Mouse (Mus musculus): ENCODE measurements around the gene Fbxw10. TPM values are rescaled to one million over a fixed set of nuclear protein-coding genes. Genes with fewer than 3 reads are reported as not detected.

Fbxw10 gene
- polyA plus RNA-seq (2015; fragmentation: Nextera tagmentation; extraction: Ambion mirVana): 0.19 and 0.55 TPM in 2 replicates

DNA sequence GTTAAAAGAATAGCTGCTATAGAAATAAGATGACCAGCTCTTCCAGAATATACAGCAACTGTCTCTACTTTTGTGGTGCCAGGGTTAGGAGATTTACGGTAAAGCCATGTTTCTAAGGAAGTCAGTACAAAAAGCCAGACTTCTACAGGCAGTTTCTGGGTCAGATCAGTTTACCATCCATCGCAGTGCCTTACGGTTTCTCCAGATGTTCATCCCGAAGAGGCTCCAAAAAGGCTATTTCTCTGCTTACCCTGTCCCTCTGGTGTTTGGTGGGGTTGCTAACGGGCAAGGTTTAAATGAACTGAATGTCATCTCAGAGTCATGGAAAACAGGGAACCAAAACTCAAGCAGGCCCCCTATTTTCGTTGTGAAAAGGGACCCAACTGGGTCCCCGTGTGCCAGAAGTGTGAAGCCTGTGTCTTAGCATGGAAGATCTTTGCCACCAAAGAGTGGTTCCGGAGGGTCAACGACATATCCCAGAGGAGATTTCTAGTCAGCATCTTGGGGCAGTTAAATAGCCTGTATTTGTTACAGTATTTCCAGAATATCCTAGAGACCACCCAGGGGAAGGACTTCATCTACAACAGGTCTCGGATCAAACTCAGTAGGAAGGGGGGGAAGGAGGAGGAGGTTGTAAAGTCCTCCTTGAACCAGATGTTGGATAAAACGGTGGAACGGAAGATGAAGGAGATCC, at the start of gene Fbxw10:
Gene Fbxw10 (plus strand): TSS at position 109 of the 694 bp plus-strand sequence.
- H3K4me3 ChIP-seq (replicated peaks): peak within 1 kb of the TSS; percentile 16; the same call in 1 of the 2 replicates
- H3K27me3 ChIP-seq (replicated peaks): no peaks in the 10 kb centered on the region
- 32% methylated on average over 12 of the region's 12 CpGs for WGBS
- H3K9ac ChIP-seq (replicated peaks): no peak within 1 kb of the TSS
- ATAC-seq (ENCODE audit: low FRiP score): no peak
- H3K4me2 ChIP-seq: peak within 1 kb of the TSS; percentile 31
- 0 out of 2 replicates have a peak, but pooled peaks cover 3% of the 10 kb centered on the region for H3K4me1 ChIP-seq
- 0 out of 2 replicates have a peak within 1 kb of the TSS, but pooled peaks have one; percentile 2 for H3K27ac ChIP-seq (replicated peaks)
- H3K9me3 ChIP-seq (replicated peaks): no peaks in the 10 kb centered on the region
- no peaks in the 10 kb centered on the region for H3K36me3 ChIP-seq

- Histone ChIP-seq H3K36me3 (no peaks in the 10 kb centered on the region), H3K27ac (replicated peaks) (no peak overlapping the region), H3K4me2 (no peak overlapping the region), H3K4me1 (no peaks in the 10 kb centered on the region), H3K9me3 (replicated peaks) (no peaks in the 10 kb centered on the region), H3K4me3 (replicated peaks) (no peak overlapping the region), H3K9ac (replicated peaks) (no peak overlapping the region), H3K27me3 (replicated peaks) (no peaks in the 10 kb centered on the region)
- WGBS: 60% methylated on average over 13 of the region's 13 CpGs
- ATAC-seq (ENCODE audit: low FRiP score): no peak
Measured at GRCm38 (mm10) chr11:62804119-62804518, 42.8 kb upstream of the Fbxw10 start.

- Histone ChIP-seq H3K27me3 (replicated peaks) (no peaks in the 10 kb centered on the region), H3K9me3 (replicated peaks) (no peaks in the 10 kb centered on the region), H3K36me3 (no peaks in the 10 kb centered on the region), H3K4me3 (replicated peaks) (no peak overlapping the region), H3K4me2 (no peak overlapping the region), H3K9ac (replicated peaks) (no peak overlapping the region), H3K27ac (replicated peaks) (no peak overlapping the region), H3K4me1 (no peaks in the 10 kb centered on the region)
- WGBS: 81% methylated on average over 2 of the region's 2 CpGs
- no peak for ATAC-seq (ENCODE audit: low FRiP score)
Measured at GRCm38 (mm10) chr11:62807965-62808364, 38.9 kb upstream of the Fbxw10 start.

DNA sequence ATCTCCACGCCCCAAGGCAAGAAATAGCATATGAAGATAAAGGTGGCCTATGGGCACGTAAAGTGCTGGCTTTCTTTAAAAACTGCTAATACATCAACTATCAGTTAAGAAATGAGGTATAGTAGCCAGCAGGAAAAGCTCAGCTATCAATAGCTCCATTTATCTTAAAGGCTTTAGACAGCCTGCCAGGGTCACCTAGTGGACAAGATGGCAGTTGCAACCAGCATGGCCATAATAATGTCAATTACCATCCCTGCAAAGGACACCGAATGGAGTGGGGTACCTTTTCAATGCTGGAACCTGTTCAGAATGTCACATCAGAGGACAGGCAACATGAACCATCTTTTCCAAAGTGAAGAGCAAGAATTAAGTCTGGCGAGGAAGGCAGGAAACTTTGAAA, 37.7 kb upstream of the Fbxw10 start:
- ATAC-seq (ENCODE audit: low FRiP score): no peak
- Histone ChIP-seq H3K4me3 (replicated peaks) (no peak overlapping the region), H3K4me2 (no peak overlapping the region), H3K27me3 (replicated peaks) (no peaks in the 10 kb centered on the region; the same call in 1 of the 2 replicates), H3K9me3 (replicated peaks) (no peaks in the 10 kb centered on the region), H3K36me3 (no peaks in the 10 kb centered on the region), H3K9ac (replicated peaks) (no peak overlapping the region), H3K27ac (replicated peaks) (no peak overlapping the region), H3K4me1 (no peaks in the 10 kb centered on the region)
- 72% methylated on average over 4 of the region's 4 CpGs for WGBS

- Histone ChIP-seq H3K4me1 (no peaks in the 10 kb centered on the region), H3K9me3 (replicated peaks) (no peaks in the 10 kb centered on the region), H3K27me3 (replicated peaks) (no peaks in the 10 kb centered on the region; the same call in 1 of the 2 replicates), H3K27ac (replicated peaks) (no peak overlapping the region), H3K9ac (replicated peaks) (no peak overlapping the region), H3K36me3 (no peaks in the 10 kb centered on the region), H3K4me3 (replicated peaks) (no peak overlapping the region), H3K4me2 (no peak overlapping the region)
- 91% methylated on average over 6 of the region's 6 CpGs for WGBS
- ATAC-seq (ENCODE audit: low FRiP score): no peak
Measured at GRCm38 (mm10) chr11:62812268-62812667, 34.6 kb upstream of the Fbxw10 start.

DNA sequence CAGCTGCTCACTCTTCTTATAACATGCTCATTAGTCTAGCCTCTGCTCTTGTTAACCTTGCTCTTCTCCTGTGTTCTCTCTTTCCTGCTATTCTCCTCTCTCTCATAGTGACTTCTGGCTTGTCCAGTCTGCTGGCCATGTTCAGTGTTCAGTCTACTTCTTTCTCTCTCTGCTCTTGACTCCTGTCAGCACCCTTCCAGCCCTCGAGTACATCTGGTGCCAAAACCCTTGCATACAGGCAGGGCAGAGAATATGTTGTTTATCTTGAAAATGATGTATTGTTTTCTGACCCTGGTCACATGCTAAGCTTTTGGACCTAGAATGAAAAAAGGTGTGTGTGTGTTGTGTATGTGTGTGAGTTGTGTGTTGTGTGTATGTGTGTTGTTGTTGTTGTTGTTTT, 33.4 kb upstream of the Fbxw10 start:
- no peaks in the 10 kb centered on the region for H3K9me3 ChIP-seq (replicated peaks)
- H3K27me3 ChIP-seq (replicated peaks): no peaks in the 10 kb centered on the region; the same call in 1 of the 2 replicates
- H3K27ac ChIP-seq (replicated peaks): no peak overlapping the region
- H3K36me3 ChIP-seq: no peaks in the 10 kb centered on the region
- H3K4me1 ChIP-seq: no peaks in the 10 kb centered on the region
- H3K9ac ChIP-seq (replicated peaks): no peak overlapping the region
- H3K4me2 ChIP-seq: no peak overlapping the region
- no peak for ATAC-seq (ENCODE audit: low FRiP score)
- no peak overlapping the region for H3K4me3 ChIP-seq (replicated peaks)
- 54% methylated on average over 1 of the region's 1 CpGs for WGBS

GRCm38 (mm10) chr11:62813970-62814624, 32.8 kb upstream of the Fbxw10 start:
- 80% methylated on average over 6 of the region's 6 CpGs for WGBS
- no peak overlapping the region for H3K9ac ChIP-seq (replicated peaks)

DNA sequence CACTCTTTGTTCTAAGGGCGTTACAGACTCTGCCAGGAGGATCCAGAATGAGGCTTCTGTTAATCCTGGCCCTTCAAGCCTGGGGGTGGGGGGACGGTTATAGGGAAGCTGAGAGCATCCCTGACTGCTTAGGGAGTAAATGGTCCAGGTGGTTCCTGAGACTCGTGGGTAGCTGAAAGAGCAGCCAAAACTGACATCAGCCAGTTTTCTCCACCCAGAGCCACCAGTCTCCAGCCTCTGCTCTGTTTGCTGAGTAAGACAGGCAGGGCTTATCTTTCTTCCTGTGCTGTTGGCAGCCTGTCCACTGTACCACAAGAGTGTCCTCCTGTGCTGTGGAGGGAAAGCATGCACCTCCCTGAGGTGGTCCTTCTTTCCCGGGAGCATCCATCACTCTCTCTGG, 32.2 kb upstream of the Fbxw10 start:
- Histone ChIP-seq H3K4me1 (peaks cover 2% of the 10 kb centered on the region; the same call in 1 of the 2 replicates), H3K9me3 (replicated peaks) (no peaks in the 10 kb centered on the region), H3K36me3 (no peaks in the 10 kb centered on the region), H3K4me2 (no peak overlapping the region), H3K27ac (replicated peaks) (no peak overlapping the region), H3K9ac (replicated peaks) (no peak overlapping the region), H3K27me3 (replicated peaks) (peaks cover 4% of the 10 kb centered on the region; the same call in 1 of the 2 replicates), H3K4me3 (replicated peaks) (no peak overlapping the region)
- no peak for ATAC-seq (ENCODE audit: low FRiP score)
- WGBS: 76% methylated on average over 4 of the region's 4 CpGs

More at GRCm38 (mm10) chr11:62813970-62814624, 32.8 kb upstream of the Fbxw10 start:
- ATAC-seq (ENCODE audit: low FRiP score): no peak
- Histone ChIP-seq H3K36me3 (no peaks in the 10 kb centered on the region), H3K4me3 (replicated peaks) (no peak overlapping the region), H3K27me3 (replicated peaks) (peaks cover 4% of the 10 kb centered on the region; the same call in 1 of the 2 replicates), H3K27ac (replicated peaks) (no peak overlapping the region), H3K4me1 (no peaks in the 10 kb centered on the region), H3K9me3 (replicated peaks) (no peaks in the 10 kb centered on the region), H3K4me2 (no peak overlapping the region)

- Histone ChIP-seq H3K27me3 (replicated peaks) (peaks cover 4% of the 10 kb centered on the region; the same call in 1 of the 2 replicates), H3K9me3 (replicated peaks) (no peaks in the 10 kb centered on the region), H3K4me1 (peaks cover 10% of the 10 kb centered on the region), H3K9ac (replicated peaks) (no peak overlapping the region), H3K27ac (replicated peaks) (no peak overlapping the region), H3K4me3 (replicated peaks) (no peak overlapping the region), H3K36me3 (no peaks in the 10 kb centered on the region), H3K4me2 (no peak overlapping the region)
- WGBS: 100% methylated on average over 1 of the region's 1 CpGs
- ATAC-seq (ENCODE audit: low FRiP score): no peak
Measured at GRCm38 (mm10) chr11:62815438-62815837, 31.4 kb upstream of the Fbxw10 start.

DNA sequence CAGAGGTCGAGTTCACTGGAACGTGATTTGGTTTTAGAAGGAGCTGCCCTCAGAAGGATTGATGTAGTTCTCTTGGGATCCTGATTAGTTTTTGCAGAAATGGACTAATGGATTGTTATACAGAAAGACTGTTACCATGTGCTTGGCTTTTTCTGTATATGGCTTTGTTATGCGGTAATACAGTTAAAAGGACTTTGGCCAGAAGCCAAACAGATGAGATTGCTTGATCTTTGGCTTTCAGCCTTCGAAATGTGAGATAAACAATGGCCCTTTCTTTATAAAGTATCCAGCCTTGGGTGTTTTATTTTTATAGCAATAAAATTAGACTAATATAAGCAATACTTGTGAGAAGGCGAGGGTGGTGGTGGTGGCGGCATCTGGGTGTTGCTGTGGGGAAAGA, 30.3 kb upstream of the Fbxw10 start:
- no peak overlapping the region for H3K4me3 ChIP-seq (replicated peaks)
- WGBS: 70% methylated on average over 6 of the region's 6 CpGs
- peaks cover 20% of the 10 kb centered on the region for H3K4me1 ChIP-seq
- no peak for ATAC-seq (ENCODE audit: low FRiP score)
- peaks cover 4% of the 10 kb centered on the region; the same call in 1 of the 2 replicates for H3K27me3 ChIP-seq (replicated peaks)
- H3K9me3 ChIP-seq (replicated peaks): no peaks in the 10 kb centered on the region
- no peaks in the 10 kb centered on the region for H3K36me3 ChIP-seq
- no peak overlapping the region for H3K27ac ChIP-seq (replicated peaks)
- H3K9ac ChIP-seq (replicated peaks): no peak overlapping the region
- H3K4me2 ChIP-seq: no peak overlapping the region

DNA sequence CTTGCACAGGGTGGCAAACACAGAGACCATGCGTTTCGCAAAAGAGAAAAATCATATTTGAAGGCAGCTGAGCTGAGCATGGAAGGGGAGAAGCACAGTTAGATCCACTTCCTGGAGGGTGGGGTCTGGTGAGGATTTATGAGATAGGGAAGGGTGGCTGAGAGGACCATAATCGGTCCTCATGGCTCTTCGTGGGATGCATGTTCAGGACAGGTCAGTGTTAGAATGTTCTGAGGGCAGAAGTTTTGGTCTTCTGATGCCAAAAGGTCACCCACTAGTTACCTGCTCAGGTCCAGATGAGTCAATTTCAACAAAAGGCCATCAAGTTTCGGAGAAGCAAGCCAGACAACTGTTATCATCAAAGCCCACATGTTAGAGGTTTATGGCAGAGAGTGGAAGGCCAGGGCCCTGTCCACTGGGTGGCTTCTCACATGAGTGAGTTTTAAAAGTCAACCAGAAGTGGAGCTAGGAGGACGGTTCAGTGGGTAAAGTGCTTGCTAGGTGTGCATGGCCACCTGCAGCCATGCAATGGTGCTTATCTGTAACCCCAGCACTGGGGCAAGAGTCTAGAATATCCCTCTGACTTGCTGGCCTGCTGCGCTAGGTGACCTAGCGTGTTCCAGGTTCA, 27.7 kb upstream of the Fbxw10 start:
- 97% methylated on average over 8 of the region's 8 CpGs for WGBS
- Histone ChIP-seq H3K4me2 (0 out of 2 replicates have a peak overlapping the region, but pooled peaks have one; percentile 63), H3K9me3 (replicated peaks) (no peaks in the 10 kb centered on the region), H3K4me1 (peaks cover 23% of the 10 kb centered on the region), H3K4me3 (replicated peaks) (no peak overlapping the region), H3K9ac (replicated peaks) (no peak overlapping the region), H3K27me3 (replicated peaks) (peaks cover 4% of the 10 kb centered on the region; the same call in 1 of the 2 replicates), H3K27ac (replicated peaks) (no peak overlapping the region), H3K36me3 (no peaks in the 10 kb centered on the region)
- ATAC-seq (ENCODE audit: low FRiP score): no peak

All from neural tube, embryonic 15.5 days (tissue).